Mouse (Mus musculus): ENCODE results near the gene Asic2.

- TF ChIP-seq CTCF (IDR thresholded peaks at IDR 0.05; ENCODE audit: borderline replicate concordance, control insufficient read depth, extremely low read depth, insufficient read depth, low read length, poor library complexity), result no peak
- no peak for TF ChIP-seq POLR2A (IDR thresholded peaks at IDR 0.05; ENCODE audit: control insufficient read depth, extremely low read depth, insufficient read depth, low read length, poor library complexity)
Observed at GRCm38 (mm10) chr11:82010115-82010514, 41.9 kb upstream of the Asic2 start.
